Mouse (Mus musculus): Measurements from ENCODE around the gene Suclg2. TPM values are rescaled to one million over a fixed set of nuclear protein-coding genes. Genes with fewer than 3 reads are reported as not detected.

The Suclg2 gene
- polyA plus RNA-seq, 1 experiment from 2014 or later, result 17.6 TPM

GRCm38 (mm10) chr6:95535191-95535590 is 183.4 kb downstream of the Suclg2 start:
- Histone ChIP-seq H3K4me2 (replicated peaks) (no peak overlapping the region), H3K4me3 (replicated peaks) (no peak overlapping the region), H3K9ac (replicated peaks) (no peak overlapping the region), H3K27ac (no peak overlapping the region), H3K36me3 (no peaks in the 10 kb centered on the region), H3K27me3 (no peaks in the 10 kb centered on the region), H3K9me3 (no peaks in the 10 kb centered on the region), H3K4me1 (replicated peaks) (no peaks in the 10 kb centered on the region)
- ATAC-seq, result no peak
- WGBS, result 81% methylated on average over 3 of the region's 3 CpGs

GRCm38 (mm10) chr6:95519846-95520245 is 198.8 kb downstream of the Suclg2 start:
- H3K36me3 ChIP-seq, result no peaks in the 10 kb centered on the region
- H3K4me1 ChIP-seq (replicated peaks), result peaks cover 3% of the 10 kb centered on the region; the same call in 1 of the 2 replicates
- 86% methylated on average over 2 of the region's 2 CpGs for WGBS

GRCm38 (mm10) chr6:95518406-95518805 is 200.2 kb downstream of the Suclg2 start:
- no peak for ATAC-seq
- peaks cover 3% of the 10 kb centered on the region; the same call in 1 of the 2 replicates for H3K4me1 ChIP-seq (replicated peaks)
- no peak overlapping the region for H3K27ac ChIP-seq
- no peaks in the 10 kb centered on the region for H3K9me3 ChIP-seq
- H3K4me2 ChIP-seq (replicated peaks), result no peak overlapping the region
- no peak overlapping the region for H3K9ac ChIP-seq (replicated peaks)
- H3K36me3 ChIP-seq, result no peaks in the 10 kb centered on the region
- 94% methylated on average over 2 of the region's 2 CpGs for WGBS
- no peaks in the 10 kb centered on the region for H3K27me3 ChIP-seq
- H3K4me3 ChIP-seq (replicated peaks), result no peak overlapping the region

More at GRCm38 (mm10) chr6:95519846-95520245, 198.8 kb downstream of the Suclg2 start:
- H3K4me3 ChIP-seq (replicated peaks), result no peak overlapping the region
- no peak overlapping the region for H3K9ac ChIP-seq (replicated peaks)
- no peak overlapping the region for H3K27ac ChIP-seq
- no peak overlapping the region for H3K4me2 ChIP-seq (replicated peaks)
- no peak for ATAC-seq
- H3K27me3 ChIP-seq, result no peaks in the 10 kb centered on the region
- no peaks in the 10 kb centered on the region for H3K9me3 ChIP-seq

- Histone ChIP-seq H3K27ac (no peak overlapping the region), H3K4me2 (replicated peaks) (no peak overlapping the region), H3K9me3 (no peaks in the 10 kb centered on the region), H3K9ac (replicated peaks) (no peak overlapping the region), H3K4me3 (replicated peaks) (no peak overlapping the region), H3K27me3 (no peaks in the 10 kb centered on the region), H3K4me1 (replicated peaks) (peaks cover 3% of the 10 kb centered on the region; the same call in 1 of the 2 replicates), H3K36me3 (no peaks in the 10 kb centered on the region)
- 92% methylated on average over 5 of the region's 5 CpGs for WGBS
- no peak for ATAC-seq
Measured at GRCm38 (mm10) chr6:95515721-95516120, 202.9 kb downstream of the Suclg2 start.

- Histone ChIP-seq H3K36me3 (no peaks in the 10 kb centered on the region), H3K4me2 (replicated peaks) (no peak overlapping the region), H3K4me1 (replicated peaks) (peaks cover 3% of the 10 kb centered on the region; the same call in 1 of the 2 replicates), H3K27ac (no peak overlapping the region), H3K9me3 (no peaks in the 10 kb centered on the region), H3K27me3 (no peaks in the 10 kb centered on the region), H3K4me3 (replicated peaks) (no peak overlapping the region), H3K9ac (replicated peaks) (no peak overlapping the region)
- no peak for ATAC-seq
- WGBS, result 92% methylated on average over 10 of the region's 10 CpGs
Measured at GRCm38 (mm10) chr6:95514726-95515125, 203.9 kb downstream of the Suclg2 start.

GRCm38 (mm10) chr6:95511689-95512088 is 206.9 kb downstream of the Suclg2 start:
- H3K4me3 ChIP-seq (replicated peaks), result no peak overlapping the region
- peaks cover 3% of the 10 kb centered on the region; the same call in 1 of the 2 replicates for H3K4me1 ChIP-seq (replicated peaks)
- no peak overlapping the region for H3K9ac ChIP-seq (replicated peaks)
- no peaks in the 10 kb centered on the region for H3K36me3 ChIP-seq
- H3K4me2 ChIP-seq (replicated peaks), result no peak overlapping the region
- H3K27ac ChIP-seq, result no peak overlapping the region
- 100% methylated on average over 1 of the region's 1 CpGs for whole genome bisulfite sequencing
- H3K27me3 ChIP-seq, result no peaks in the 10 kb centered on the region
- H3K9me3 ChIP-seq, result peaks cover 3% of the 10 kb centered on the region; the same call in 1 of the 2 replicates
- no peak for ATAC-seq

- Histone ChIP-seq H3K9me3 (no peaks in the 10 kb centered on the region), H3K9ac (replicated peaks) (no peak overlapping the region), H3K27me3 (no peaks in the 10 kb centered on the region), H3K4me2 (replicated peaks) (no peak overlapping the region), H3K4me3 (replicated peaks) (no peak overlapping the region), H3K36me3 (no peaks in the 10 kb centered on the region), H3K4me1 (replicated peaks) (0 out of 2 replicates have a peak, but pooled peaks cover 6% of the 10 kb centered on the region), H3K27ac (no peak overlapping the region)
- WGBS, result 76% methylated on average over 5 of the region's 5 CpGs
- ATAC-seq, result no peak
Measured at GRCm38 (mm10) chr6:95500771-95501170, 217.8 kb downstream of the Suclg2 start.

- Histone ChIP-seq H3K9ac (replicated peaks) (no peak overlapping the region), H3K9me3 (no peaks in the 10 kb centered on the region), H3K4me2 (replicated peaks) (no peak overlapping the region), H3K27ac (no peak overlapping the region), H3K4me1 (replicated peaks) (0 out of 2 replicates have a peak, but pooled peaks cover 6% of the 10 kb centered on the region), H3K36me3 (no peaks in the 10 kb centered on the region), H3K27me3 (no peaks in the 10 kb centered on the region), H3K4me3 (replicated peaks) (no peak overlapping the region)
- 71% methylated on average over 5 of the region's 5 CpGs for WGBS
- no peak for ATAC-seq
Measured at GRCm38 (mm10) chr6:95499639-95500038, 219.0 kb downstream of the Suclg2 start.

- Histone ChIP-seq H3K36me3 (no peaks in the 10 kb centered on the region), H3K4me2 (replicated peaks) (no peak overlapping the region), H3K9me3 (no peaks in the 10 kb centered on the region), H3K4me1 (replicated peaks) (peaks cover 5% of the 10 kb centered on the region; the same call in 1 of the 2 replicates), H3K27ac (no peak overlapping the region), H3K9ac (replicated peaks) (no peak overlapping the region), H3K27me3 (no peaks in the 10 kb centered on the region), H3K4me3 (replicated peaks) (no peak overlapping the region)
- no peak for ATAC-seq
- 78% methylated on average over 8 of the region's 8 CpGs for WGBS
Measured at GRCm38 (mm10) chr6:95492216-95492956, 226.2 kb downstream of the Suclg2 start.

- Histone ChIP-seq H3K9ac (replicated peaks) (no peak overlapping the region), H3K27ac (no peak overlapping the region), H3K4me2 (replicated peaks) (no peak overlapping the region), H3K4me3 (replicated peaks) (no peak overlapping the region), H3K9me3 (no peaks in the 10 kb centered on the region), H3K27me3 (no peaks in the 10 kb centered on the region), H3K4me1 (replicated peaks) (peaks cover 5% of the 10 kb centered on the region; the same call in 1 of the 2 replicates), H3K36me3 (no peaks in the 10 kb centered on the region)
- WGBS, result 82% methylated on average over 2 of the region's 2 CpGs
- no peak for ATAC-seq
Measured at GRCm38 (mm10) chr6:95491043-95491442, 227.6 kb downstream of the Suclg2 start.

- WGBS, result 82% methylated on average over 6 of the region's 6 CpGs
- H3K36me3 ChIP-seq, result no peaks in the 10 kb centered on the region
- H3K27me3 ChIP-seq, result no peaks in the 10 kb centered on the region
- no peak overlapping the region for H3K9ac ChIP-seq (replicated peaks)
- H3K4me3 ChIP-seq (replicated peaks), result no peak overlapping the region
- H3K9me3 ChIP-seq, result no peaks in the 10 kb centered on the region
- peaks cover 14% of the 10 kb centered on the region for H3K4me1 ChIP-seq (replicated peaks)
- H3K27ac ChIP-seq, result no peak overlapping the region
- no peak for ATAC-seq
- H3K4me2 ChIP-seq (replicated peaks), result no peak overlapping the region
Measured at GRCm38 (mm10) chr6:95485791-95486190, 232.8 kb downstream of the Suclg2 start.

GRCm38 (mm10) chr6:95484183-95484818 is 234.3 kb downstream of the Suclg2 start:
- Histone ChIP-seq H3K4me2 (replicated peaks) (no peak overlapping the region), H3K4me1 (replicated peaks) (peaks cover 9% of the 10 kb centered on the region), H3K9me3 (no peaks in the 10 kb centered on the region), H3K9ac (replicated peaks) (no peak overlapping the region), H3K4me3 (replicated peaks) (no peak overlapping the region), H3K36me3 (no peaks in the 10 kb centered on the region), H3K27ac (no peak overlapping the region), H3K27me3 (no peaks in the 10 kb centered on the region)
- ATAC-seq, result peak; percentile 89
- 57% methylated on average over 7 of the region's 7 CpGs for WGBS
